Mouse (Mus musculus): ENCODE results near the gene Dhcr7. TPM values are rescaled to one million over a fixed set of nuclear protein-coding genes. Genes with fewer than 3 reads are reported as not detected.
A peak's percentile ranks its signal among the peaks of the same experiment; 100 is the strongest.

Dhcr7 gene
- polyA plus RNA-seq, 1 experiment: 70.7 TPM

GRCm38 (mm10) chr7:143798783-143799182 is 24.2 kb upstream of the Dhcr7 start:
- Histone ChIP-seq H3K4me1 (ENCODE audit: control insufficient read depth, insufficient read depth, low read length) (0 out of 2 replicates have a peak, but pooled peaks cover 2% of the 10 kb centered on the region), H3K27ac (ENCODE audit: insufficient read depth, low read length) (no peak overlapping the region), H3K4me3 (replicated peaks; ENCODE audit: insufficient read depth, low read depth, low read length) (no peak overlapping the region), H3K27me3 (ENCODE audit: control insufficient read depth, insufficient read depth, low read length) (no peaks in the 10 kb centered on the region; the same call in 1 of the 2 replicates)
- DNase-seq: no peak
- WGBS: 77% methylated on average over 4 of the region's 4 CpGs
- no peak for TF ChIP-seq CTCF (IDR thresholded peaks at IDR 0.05; ENCODE audit: borderline replicate concordance, insufficient read depth, low read depth, low read length)
- TF ChIP-seq POLR2A (IDR thresholded peaks at IDR 0.05; ENCODE audit: borderline replicate concordance, insufficient read depth, low read length): no peak

DNA sequence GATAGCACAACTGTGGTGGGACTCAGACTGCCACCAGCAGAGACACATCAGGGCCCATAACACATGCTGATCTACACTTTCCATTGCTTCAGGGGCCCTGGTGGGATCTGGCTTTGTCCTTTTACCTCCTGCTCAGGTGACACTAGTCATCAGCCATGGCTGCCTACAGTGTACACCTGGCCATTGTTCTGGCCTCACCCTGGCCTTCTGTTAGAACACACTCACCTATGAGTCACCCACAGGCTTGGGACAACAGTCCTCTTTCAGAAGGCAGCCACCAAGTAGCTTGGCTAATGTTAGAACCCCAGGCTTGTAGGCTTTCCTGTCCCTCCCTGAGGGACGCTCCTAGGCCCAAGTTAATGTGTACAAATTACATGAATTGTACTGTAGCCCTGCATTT is 22.2 kb upstream of the Dhcr7 start:
- TF ChIP-seq POLR2A (IDR thresholded peaks at IDR 0.05; ENCODE audit: borderline replicate concordance, insufficient read depth, low read length) (no peak), CTCF (IDR thresholded peaks at IDR 0.05; ENCODE audit: borderline replicate concordance, insufficient read depth, low read depth, low read length) (no peak)
- H3K4me1 ChIP-seq (ENCODE audit: control insufficient read depth, insufficient read depth, low read length): 0 out of 2 replicates have a peak, but pooled peaks cover 2% of the 10 kb centered on the region
- WGBS: 91% methylated on average over 1 of the region's 1 CpGs
- no peak overlapping the region for H3K4me3 ChIP-seq (replicated peaks; ENCODE audit: insufficient read depth, low read depth, low read length)
- no peak for DNase-seq
- H3K27ac ChIP-seq (ENCODE audit: insufficient read depth, low read length): no peak overlapping the region
- no peaks in the 10 kb centered on the region; the same call in 1 of the 2 replicates for H3K27me3 ChIP-seq (ENCODE audit: control insufficient read depth, insufficient read depth, low read length)

DNA sequence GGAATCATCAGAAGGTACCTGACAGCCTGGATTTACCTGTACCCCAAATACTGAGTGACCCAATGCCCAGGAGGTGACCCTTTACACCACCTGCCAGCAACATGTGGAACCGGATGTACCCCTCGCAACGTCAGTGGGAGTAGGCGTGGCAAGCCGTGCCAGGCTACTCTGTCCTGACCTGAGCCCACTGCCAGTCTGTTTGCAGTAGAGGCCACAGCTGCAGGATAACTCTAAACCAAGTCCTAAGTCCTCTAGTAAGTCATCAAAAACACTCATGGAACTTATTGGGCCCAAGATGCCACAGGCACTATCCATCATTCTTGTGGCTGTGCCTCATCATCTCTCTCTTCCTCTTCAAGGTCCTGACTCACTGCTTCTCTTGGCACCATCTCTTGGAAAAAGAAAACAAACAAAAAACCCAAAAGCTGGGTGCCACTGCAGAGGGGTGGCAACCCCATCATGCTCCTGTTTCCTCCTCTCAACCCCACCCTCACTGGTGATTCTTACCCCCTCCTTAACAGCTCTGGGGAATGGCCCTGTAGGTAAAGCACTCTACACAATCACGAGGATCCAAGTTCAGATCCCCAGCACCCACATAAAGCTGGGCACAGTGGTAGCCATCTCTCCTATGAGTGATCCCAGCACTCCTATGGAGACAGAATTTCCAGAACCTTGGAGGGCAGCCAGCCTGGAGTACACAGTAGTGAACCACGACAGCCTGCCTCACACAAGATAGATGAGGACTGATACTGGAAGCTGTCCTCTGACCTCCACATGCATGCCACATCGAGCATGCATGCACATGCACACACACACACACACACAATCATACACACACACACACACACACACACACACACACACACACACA is 21.5 kb upstream of the Dhcr7 start:
- Histone ChIP-seq H3K4me3 (replicated peaks; ENCODE audit: insufficient read depth, low read depth, low read length) (no peak overlapping the region), H3K27ac (ENCODE audit: insufficient read depth, low read length) (no peak overlapping the region), H3K4me1 (ENCODE audit: control insufficient read depth, insufficient read depth, low read length) (0 out of 2 replicates have a peak, but pooled peaks cover 2% of the 10 kb centered on the region), H3K27me3 (ENCODE audit: control insufficient read depth, insufficient read depth, low read length) (no peaks in the 10 kb centered on the region; the same call in 1 of the 2 replicates)
- 84% methylated on average over 8 of the region's 8 CpGs for WGBS
- TF ChIP-seq POLR2A (IDR thresholded peaks at IDR 0.05; ENCODE audit: borderline replicate concordance, insufficient read depth, low read length): no peak
- TF ChIP-seq CTCF (IDR thresholded peaks at IDR 0.05; ENCODE audit: borderline replicate concordance, insufficient read depth, low read depth, low read length): no peak
- no peak for DNase-seq

DNA sequence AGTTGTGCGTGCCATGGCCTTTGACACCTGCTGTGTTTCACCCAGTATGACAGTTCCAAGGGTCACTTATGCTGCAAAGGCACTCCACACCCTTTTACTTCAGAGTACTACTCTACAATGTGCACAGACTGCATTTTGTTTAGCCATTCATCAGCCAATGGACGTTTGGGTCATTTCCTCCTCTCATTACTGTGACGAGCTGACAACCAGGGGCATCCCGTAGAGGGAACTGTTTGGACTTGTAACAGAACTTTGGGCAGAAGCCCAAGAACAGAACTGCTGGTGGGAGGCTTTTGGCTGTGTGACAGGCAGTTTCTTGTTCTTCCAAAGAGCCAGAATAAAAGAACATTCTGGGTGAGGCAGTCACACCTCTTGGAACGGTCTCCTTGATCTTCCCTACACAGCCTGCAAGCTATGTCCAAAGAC is 17.7 kb upstream of the Dhcr7 start:
- H3K4me3 ChIP-seq (replicated peaks; ENCODE audit: insufficient read depth, low read depth, low read length): no peak overlapping the region
- H3K4me1 ChIP-seq (ENCODE audit: control insufficient read depth, insufficient read depth, low read length): 0 out of 2 replicates have a peak, but pooled peaks cover 2% of the 10 kb centered on the region
- no peaks in the 10 kb centered on the region; the same call in 1 of the 2 replicates for H3K27me3 ChIP-seq (ENCODE audit: control insufficient read depth, insufficient read depth, low read length)
- no peak for TF ChIP-seq CTCF (IDR thresholded peaks at IDR 0.05; ENCODE audit: borderline replicate concordance, insufficient read depth, low read depth, low read length)
- TF ChIP-seq POLR2A (IDR thresholded peaks at IDR 0.05; ENCODE audit: borderline replicate concordance, insufficient read depth, low read length): no peak
- H3K27ac ChIP-seq (ENCODE audit: insufficient read depth, low read length): no peak overlapping the region
- WGBS: 37% methylated on average over 5 of the region's 5 CpGs
- DNase-seq: peak in 1 of 2 experiments; percentile 18

DNA sequence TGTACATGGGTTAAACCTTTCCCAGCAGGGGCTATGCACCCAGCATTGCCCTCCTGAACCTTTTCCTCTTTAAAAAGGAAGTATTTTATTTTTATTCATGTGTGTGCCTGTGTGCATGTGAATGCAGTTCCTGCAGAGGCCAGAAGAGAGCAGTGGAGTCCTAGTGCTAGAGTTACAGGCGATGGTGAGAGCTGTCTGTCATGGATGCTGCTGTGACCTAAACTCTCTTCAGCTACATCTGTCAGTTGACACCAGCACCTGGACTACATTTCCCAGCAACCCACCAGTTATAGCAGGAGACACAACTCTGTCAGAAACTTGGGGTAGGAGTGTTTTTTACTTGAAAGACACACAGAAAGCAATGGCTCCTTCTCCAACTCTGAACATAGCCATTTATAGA is 14.0 kb upstream of the Dhcr7 start:
- Histone ChIP-seq H3K4me3 (replicated peaks; ENCODE audit: insufficient read depth, low read depth, low read length) (no peak overlapping the region), H3K27me3 (ENCODE audit: control insufficient read depth, insufficient read depth, low read length) (no peaks in the 10 kb centered on the region), H3K4me1 (ENCODE audit: control insufficient read depth, insufficient read depth, low read length) (no peaks in the 10 kb centered on the region), H3K27ac (ENCODE audit: insufficient read depth, low read length) (no peak overlapping the region)
- 59% methylated on average over 1 of the region's 1 CpGs for WGBS
- TF ChIP-seq CTCF (IDR thresholded peaks at IDR 0.05; ENCODE audit: borderline replicate concordance, insufficient read depth, low read depth, low read length) (peak; percentile 30; the same call in 1 of the 2 replicates), POLR2A (IDR thresholded peaks at IDR 0.05; ENCODE audit: borderline replicate concordance, insufficient read depth, low read length) (no peak)
- DNase-seq: no peak

- DNase-seq: no peak
- H3K4me3 ChIP-seq (replicated peaks; ENCODE audit: insufficient read depth, low read depth, low read length): no peak overlapping the region
- WGBS: 78% methylated on average over 4 of the region's 4 CpGs
- peaks cover 7% of the 10 kb centered on the region; the same call in 1 of the 2 replicates for H3K4me1 ChIP-seq (ENCODE audit: control insufficient read depth, insufficient read depth, low read length)
- TF ChIP-seq CTCF (IDR thresholded peaks at IDR 0.05; ENCODE audit: borderline replicate concordance, insufficient read depth, low read depth, low read length) (no peak), POLR2A (IDR thresholded peaks at IDR 0.05; ENCODE audit: borderline replicate concordance, insufficient read depth, low read length) (no peak)
- H3K27ac ChIP-seq (ENCODE audit: insufficient read depth, low read length): no peak overlapping the region
- H3K27me3 ChIP-seq (ENCODE audit: control insufficient read depth, insufficient read depth, low read length): no peaks in the 10 kb centered on the region
These were observed 3.7 kb upstream of the Dhcr7 start for GRCm38 (mm10) chr7:143819201-143819600.

GRCm38 (mm10) chr7:143821241-143821640 is 1.7 kb upstream of the Dhcr7 start:
- TF ChIP-seq POLR2A (IDR thresholded peaks at IDR 0.05; ENCODE audit: borderline replicate concordance, insufficient read depth, low read length): no peak
- TF ChIP-seq CTCF (IDR thresholded peaks at IDR 0.05; ENCODE audit: borderline replicate concordance, insufficient read depth, low read depth, low read length): no peak
- no peaks in the 10 kb centered on the region for H3K27me3 ChIP-seq (ENCODE audit: control insufficient read depth, insufficient read depth, low read length)
- peaks cover 7% of the 10 kb centered on the region; the same call in 1 of the 2 replicates for H3K4me1 ChIP-seq (ENCODE audit: control insufficient read depth, insufficient read depth, low read length)
- H3K27ac ChIP-seq (ENCODE audit: insufficient read depth, low read length): no peak overlapping the region
- 93% methylated on average over 2 of the region's 2 CpGs for WGBS
- H3K4me3 ChIP-seq (replicated peaks; ENCODE audit: insufficient read depth, low read depth, low read length): no peak overlapping the region
- DNase-seq: no peak

GRCm38 (mm10) chr7:143823266-143823605 is 291 bp downstream of the Dhcr7 start:
- H3K27ac ChIP-seq (ENCODE audit: insufficient read depth, low read length): peak overlapping the region; percentile 48; the same call in 1 of the 2 replicates
- TF ChIP-seq POLR2A (IDR thresholded peaks at IDR 0.05; ENCODE audit: borderline replicate concordance, insufficient read depth, low read length): no peak
- no peak for TF ChIP-seq CTCF (IDR thresholded peaks at IDR 0.05; ENCODE audit: borderline replicate concordance, insufficient read depth, low read depth, low read length)
- WGBS: 69% methylated on average over 4 of the region's 4 CpGs

More at GRCm38 (mm10) chr7:143823266-143823605, 291 bp downstream of the Dhcr7 start:
- DNase-seq: peak in 1 of 2 experiments; percentile 29
- Histone ChIP-seq H3K27me3 (ENCODE audit: control insufficient read depth, insufficient read depth, low read length) (no peaks in the 10 kb centered on the region), H3K4me3 (replicated peaks; ENCODE audit: insufficient read depth, low read depth, low read length) (peak overlapping the region; percentile 47), H3K4me1 (ENCODE audit: control insufficient read depth, insufficient read depth, low read length) (peaks cover 7% of the 10 kb centered on the region; the same call in 1 of the 2 replicates)

Data from cerebellum, adult 2 months (tissue).